Mouse (Mus musculus) erythroblast, adult 5-6 weeks (primary cell): ENCODE results near the gene Vmn1r137. TPM values are rescaled to one million over a fixed set of nuclear protein-coding genes. Genes with fewer than 3 reads are reported as not detected.
"Not testable (repeated sequence)": the region's sequence is repeated elsewhere in the genome, so short reads cannot be mapped to it uniquely, and the experiment has no call there.

Experiments
- ATAC-seq: replicated peaks from 2 replicates; pipeline ENCODE4 v1.8.0; 2016; ENCODE audit warnings: moderate number of reproducible peaks, mild to moderate bottlenecking, moderate TSS enrichment, inconsistent platforms; ENCODE audit not compliant: poor library complexity, low FRiP score, severe bottlenecking
- total RNA-seq, 2 experiments: library from RNA; stranded (forward) in 1 of 2; stranded (reverse) in 1 of 2; fragments of 150-400 nt in 1 of 2; fragments of 200-764, 138-1000 nt in 1 of 2; gene quantifications; 2 replicates each; pipeline versions ENCODE4 v1.2.3 to v1.2.4; 2015 to 2017; ENCODE audit warnings: low replicate concordance in 2 of 2

Vmn1r137 gene
- total RNA-seq (2015; ENCODE audit: low replicate concordance) = not detected in 2 replicates
- not detected in 2 replicates for total RNA-seq (2017; ENCODE audit: low replicate concordance)

DNA sequence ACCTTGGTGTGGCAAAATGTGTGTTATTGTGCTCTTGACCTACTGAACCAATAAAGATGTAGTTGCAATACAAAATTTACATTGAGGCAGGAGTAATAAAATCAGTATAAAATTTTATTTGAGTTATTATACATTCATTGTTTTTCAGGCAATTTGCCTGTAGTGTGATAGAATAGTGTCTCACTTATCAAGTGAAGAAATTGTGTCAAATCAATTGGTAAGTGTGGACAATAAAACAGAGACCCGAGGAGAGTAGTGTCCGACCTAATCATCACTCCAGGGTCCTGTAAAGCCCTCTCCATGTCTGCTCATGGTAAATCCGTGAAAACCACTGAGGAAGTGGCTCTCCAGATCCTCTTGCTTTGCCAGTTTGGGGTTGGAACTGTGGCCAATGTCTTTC lies at the start of gene Vmn1r137:
Vmn1r137 (plus strand) TSS at position 301 of the 400 bp plus-strand sequence.
- ATAC-seq = not testable (repeated sequence)

DNA sequence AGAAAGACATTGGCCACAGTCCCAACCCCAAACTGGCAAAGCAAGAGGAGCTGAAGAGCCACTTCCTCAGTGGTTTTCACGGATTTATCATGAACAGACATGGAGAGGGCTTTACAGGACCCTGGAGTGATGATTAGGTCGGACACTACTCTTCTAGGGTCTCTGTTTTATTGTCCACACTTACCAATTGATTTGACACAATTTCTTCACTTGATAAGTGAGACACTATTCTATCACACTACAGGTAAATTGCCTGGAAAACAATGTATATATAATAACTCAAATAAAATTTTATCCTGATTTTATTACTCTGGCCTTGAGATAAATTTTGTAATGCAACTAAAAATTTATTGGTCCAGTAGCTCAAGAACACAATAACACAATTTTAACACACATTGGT lies 34.4 kb downstream of the Vmn1r137 start, which contains the start of gene Vmn1r138:
Vmn1r138 (minus strand) TSS at position 101 of the 400 bp plus-strand sequence.
- not testable (repeated sequence) for ATAC-seq

Other genes starting within 250 kb of the Vmn1r137 start
- gene Gm4175, start 233.1 kb upstream of the Vmn1r137 start, total RNA-seq (2015; ENCODE audit: low replicate concordance) = not detected in 2 replicates
- 0.42 TPM in 1 of 2 replicates, not detected in the other for gene Gm4175, start 233.1 kb upstream of the Vmn1r137 start, total RNA-seq (2017; ENCODE audit: low replicate concordance)
- not detected in 2 replicates for gene Gm4177, start 197.9 kb upstream of the Vmn1r137 start, total RNA-seq (2015; ENCODE audit: low replicate concordance)
- not detected in 2 replicates for gene Gm4177, start 197.9 kb upstream of the Vmn1r137 start, total RNA-seq (2017; ENCODE audit: low replicate concordance)
- gene Vmn1r135, start 162.2 kb upstream of the Vmn1r137 start, total RNA-seq (2015; ENCODE audit: low replicate concordance) = not detected in 2 replicates
- gene Vmn1r135, start 162.2 kb upstream of the Vmn1r137 start, total RNA-seq (2017; ENCODE audit: low replicate concordance) = not detected in 2 replicates
- gene Gm5725, start 150.3 kb upstream of the Vmn1r137 start, total RNA-seq (2015; ENCODE audit: low replicate concordance) = not detected in 2 replicates
- not detected in 2 replicates for gene Gm5725, start 150.3 kb upstream of the Vmn1r137 start, total RNA-seq (2017; ENCODE audit: low replicate concordance)
- not detected in 2 replicates for gene Gm5891, start 73.3 kb upstream of the Vmn1r137 start, total RNA-seq (2015; ENCODE audit: low replicate concordance)
- not detected in 2 replicates for gene Gm5891, start 73.3 kb upstream of the Vmn1r137 start, total RNA-seq (2017; ENCODE audit: low replicate concordance)
- gene Vmn1r138, start 34.3 kb downstream of the Vmn1r137 start, total RNA-seq (2015; ENCODE audit: low replicate concordance) = not detected in 2 replicates
- gene Vmn1r138, start 34.3 kb downstream of the Vmn1r137 start, total RNA-seq (2017; ENCODE audit: low replicate concordance) = not detected in 2 replicates
- gene Gm6176, start 61.7 kb downstream of the Vmn1r137 start, total RNA-seq (2015; ENCODE audit: low replicate concordance) = not detected in 2 replicates
- gene Gm6176, start 61.7 kb downstream of the Vmn1r137 start, total RNA-seq (2017; ENCODE audit: low replicate concordance) = not detected in 2 replicates
- not detected in 2 replicates for gene Vmn1r139, start 74.5 kb downstream of the Vmn1r137 start, total RNA-seq (2015; ENCODE audit: low replicate concordance)
- not detected in 2 replicates for gene Vmn1r139, start 74.5 kb downstream of the Vmn1r137 start, total RNA-seq (2017; ENCODE audit: low replicate concordance)
- gene Gm16451, start 123.7 kb downstream of the Vmn1r137 start, total RNA-seq (2015; ENCODE audit: low replicate concordance) = not detected in 2 replicates
- gene Gm16451, start 123.7 kb downstream of the Vmn1r137 start, total RNA-seq (2017; ENCODE audit: low replicate concordance) = not detected in 2 replicates
- gene Gm10666, start 140.2 kb downstream of the Vmn1r137 start, total RNA-seq (2015; ENCODE audit: low replicate concordance) = not detected in 2 replicates
- not detected in 2 replicates for gene Gm10666, start 140.2 kb downstream of the Vmn1r137 start, total RNA-seq (2017; ENCODE audit: low replicate concordance)
- not detected in 2 replicates for gene Vmn1r142, start 169.4 kb downstream of the Vmn1r137 start, total RNA-seq (2015; ENCODE audit: low replicate concordance)
- gene Vmn1r142, start 169.4 kb downstream of the Vmn1r137 start, total RNA-seq (2017; ENCODE audit: low replicate concordance) = not detected in 2 replicates
- gene Vmn1r143, start 194.8 kb downstream of the Vmn1r137 start, total RNA-seq (2015; ENCODE audit: low replicate concordance) = not detected in 2 replicates
- gene Vmn1r143, start 194.8 kb downstream of the Vmn1r137 start, total RNA-seq (2017; ENCODE audit: low replicate concordance) = not detected in 2 replicates
- not detected in 2 replicates for gene Gm8653, start 206.7 kb downstream of the Vmn1r137 start, total RNA-seq (2015; ENCODE audit: low replicate concordance)
- gene Gm8653, start 206.7 kb downstream of the Vmn1r137 start, total RNA-seq (2017; ENCODE audit: low replicate concordance) = not detected in 2 replicates
- gene Gm8453, start 234.9 kb downstream of the Vmn1r137 start, total RNA-seq (2015; ENCODE audit: low replicate concordance) = not detected in 2 replicates
- not detected in 2 replicates for gene Gm8453, start 234.9 kb downstream of the Vmn1r137 start, total RNA-seq (2017; ENCODE audit: low replicate concordance)